Mouse (Mus musculus): Measurements from ENCODE around the gene A230072I06Rik. TPM values are rescaled to one million over a fixed set of nuclear protein-coding genes. Genes with fewer than 3 reads are reported as not detected.

The A230072I06Rik gene
- polyA plus RNA-seq, 1 experiment: not detected

DNA sequence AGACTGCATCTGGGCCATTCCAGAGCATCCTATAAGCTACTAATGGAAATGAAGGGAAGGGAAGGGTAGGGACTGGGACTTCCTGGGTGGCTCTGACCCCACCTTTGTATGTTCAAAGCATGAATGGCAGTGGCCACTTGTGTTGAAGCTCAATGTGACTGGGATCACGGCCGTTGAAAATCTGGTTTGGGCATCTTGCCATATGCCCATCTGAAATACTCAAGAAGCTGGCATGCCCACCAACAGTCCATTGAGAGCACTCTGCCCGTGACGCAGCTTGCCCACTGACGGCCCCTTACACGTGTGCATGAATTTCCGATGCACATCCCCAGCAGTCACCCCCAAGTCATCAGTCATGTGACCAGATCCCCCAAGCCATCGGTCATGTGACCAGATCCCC lies 13.6 kb upstream of the A230072I06Rik start:
- TF ChIP-seq CTCF (IDR thresholded peaks at IDR 0.05; ENCODE audit: control insufficient read depth, insufficient read depth, low read length) (no peak), POLR2A (IDR thresholded peaks at IDR 0.05; ENCODE audit: borderline replicate concordance, control insufficient read depth, low read depth, low read length) (no peak)
- Histone ChIP-seq H3K27ac (ENCODE audit: control insufficient read depth, insufficient read depth, low read depth, low read length, poor library complexity) (no peak overlapping the region), H3K4me1 (ENCODE audit: control insufficient read depth, insufficient read depth, low read length) (no peaks in the 10 kb centered on the region), H3K4me3 (replicated peaks; ENCODE audit: control insufficient read depth, low read depth, low read length) (no peak overlapping the region)
- WGBS: 86% methylated on average over 8 of the region's 8 CpGs

DNA sequence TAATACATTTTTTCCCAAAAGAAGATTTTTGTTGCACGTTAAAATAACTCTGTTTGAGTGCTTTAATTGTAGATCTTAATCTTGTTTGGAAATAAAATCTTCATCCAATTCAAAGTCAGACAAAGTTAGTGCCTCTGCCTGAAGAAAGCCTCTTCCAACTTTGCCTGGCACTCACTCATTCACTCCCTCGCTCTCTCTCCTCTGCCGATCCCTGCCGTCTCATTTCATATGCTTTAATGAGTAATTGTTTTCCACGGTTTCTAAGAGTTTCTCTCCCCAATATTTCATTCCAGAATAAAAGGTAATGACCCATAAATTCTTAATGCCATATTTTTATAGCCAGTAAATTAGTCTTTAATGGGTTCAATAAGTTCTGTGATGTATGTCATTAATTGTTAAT lies 10.8 kb upstream of the A230072I06Rik start:
- no peak overlapping the region for H3K4me3 ChIP-seq (replicated peaks; ENCODE audit: control insufficient read depth, low read depth, low read length)
- H3K4me1 ChIP-seq (ENCODE audit: control insufficient read depth, insufficient read depth, low read length): no peaks in the 10 kb centered on the region
- 85% methylated on average over 5 of the region's 5 CpGs for WGBS
- no peak overlapping the region for H3K27ac ChIP-seq (ENCODE audit: control insufficient read depth, insufficient read depth, low read depth, low read length, poor library complexity)
- TF ChIP-seq POLR2A (IDR thresholded peaks at IDR 0.05; ENCODE audit: borderline replicate concordance, control insufficient read depth, low read depth, low read length) (no peak), CTCF (IDR thresholded peaks at IDR 0.05; ENCODE audit: control insufficient read depth, insufficient read depth, low read length) (no peak)

DNA sequence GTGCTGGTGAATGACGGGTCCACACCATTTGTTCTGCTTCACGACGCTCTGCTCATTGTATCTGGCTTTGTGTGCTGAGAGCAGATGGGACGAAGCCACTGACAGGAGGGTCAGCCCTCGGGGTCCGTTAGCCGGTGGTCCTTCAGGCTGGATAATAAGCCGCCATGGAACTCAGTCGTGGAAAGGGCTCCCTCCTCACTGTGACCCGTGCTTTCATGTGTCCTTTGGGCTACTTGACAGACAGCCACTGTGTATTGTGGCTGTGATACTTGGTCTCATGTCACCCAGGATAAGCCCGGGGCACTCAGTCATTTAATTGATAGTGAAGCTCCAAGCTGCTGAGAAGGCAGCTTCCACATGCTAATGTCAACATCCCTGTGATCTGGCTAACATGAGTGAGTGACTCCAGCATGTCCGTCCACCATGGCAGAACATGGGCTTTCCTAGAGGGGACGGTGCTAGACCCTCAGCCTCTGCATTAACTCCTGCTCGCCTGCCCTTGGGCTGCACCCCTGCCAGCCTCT lies 10.3 kb upstream of the A230072I06Rik start:
- Histone ChIP-seq H3K27ac (ENCODE audit: control insufficient read depth, insufficient read depth, low read depth, low read length, poor library complexity) (no peak overlapping the region), H3K4me1 (ENCODE audit: control insufficient read depth, insufficient read depth, low read length) (no peaks in the 10 kb centered on the region), H3K4me3 (replicated peaks; ENCODE audit: control insufficient read depth, low read depth, low read length) (no peak overlapping the region)
- WGBS: 62% methylated on average over 14 of the region's 14 CpGs
- TF ChIP-seq POLR2A (IDR thresholded peaks at IDR 0.05; ENCODE audit: borderline replicate concordance, control insufficient read depth, low read depth, low read length) (no peak), CTCF (IDR thresholded peaks at IDR 0.05; ENCODE audit: control insufficient read depth, insufficient read depth, low read length) (no peak)

DNA sequence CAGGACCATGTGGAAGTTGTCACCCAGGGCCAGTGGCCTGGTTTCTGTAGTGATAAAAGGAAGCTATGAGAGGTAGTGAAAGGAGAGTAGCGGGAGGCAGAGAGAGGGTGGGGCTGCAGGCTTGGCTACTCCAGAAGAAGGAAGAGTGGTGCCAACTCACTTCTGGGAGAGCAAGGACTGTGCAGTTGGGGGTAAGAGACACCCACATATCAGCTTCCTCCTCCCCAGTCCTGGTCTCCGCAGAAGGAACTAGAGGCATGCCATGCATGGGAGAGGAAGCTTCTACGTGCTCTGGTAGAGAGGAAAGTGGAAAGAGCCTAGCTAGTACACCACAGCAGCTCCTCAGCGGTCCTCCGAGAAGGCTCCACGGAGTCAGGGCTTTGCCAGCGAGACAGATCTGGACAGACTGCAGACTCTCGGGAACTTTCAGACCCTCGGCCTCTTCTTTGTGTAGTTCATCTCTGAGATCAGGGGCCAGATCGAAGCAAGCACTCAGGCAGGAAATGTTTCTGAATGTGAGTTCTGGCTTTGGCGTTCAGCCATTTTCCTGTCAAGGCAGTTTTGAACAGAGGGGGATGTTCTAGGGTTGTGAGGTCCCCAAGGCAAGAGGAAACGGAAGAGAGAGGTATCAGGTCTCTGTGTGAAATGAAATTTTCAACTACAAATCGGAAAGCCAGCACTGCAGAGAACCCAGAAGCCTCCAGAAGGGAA lies 1.0 kb downstream of the A230072I06Rik start:
- Histone ChIP-seq H3K4me3 (replicated peaks; ENCODE audit: control insufficient read depth, low read depth, low read length) (no peak overlapping the region), H3K4me1 (ENCODE audit: control insufficient read depth, insufficient read depth, low read length) (no peaks in the 10 kb centered on the region), H3K27ac (ENCODE audit: control insufficient read depth, insufficient read depth, low read depth, low read length, poor library complexity) (no peak overlapping the region)
- no peak for TF ChIP-seq POLR2A (IDR thresholded peaks at IDR 0.05; ENCODE audit: borderline replicate concordance, control insufficient read depth, low read depth, low read length)
- no peak for TF ChIP-seq CTCF (IDR thresholded peaks at IDR 0.05; ENCODE audit: control insufficient read depth, insufficient read depth, low read length)
- 2% methylated on average over 13 of the region's 13 CpGs for WGBS

DNA sequence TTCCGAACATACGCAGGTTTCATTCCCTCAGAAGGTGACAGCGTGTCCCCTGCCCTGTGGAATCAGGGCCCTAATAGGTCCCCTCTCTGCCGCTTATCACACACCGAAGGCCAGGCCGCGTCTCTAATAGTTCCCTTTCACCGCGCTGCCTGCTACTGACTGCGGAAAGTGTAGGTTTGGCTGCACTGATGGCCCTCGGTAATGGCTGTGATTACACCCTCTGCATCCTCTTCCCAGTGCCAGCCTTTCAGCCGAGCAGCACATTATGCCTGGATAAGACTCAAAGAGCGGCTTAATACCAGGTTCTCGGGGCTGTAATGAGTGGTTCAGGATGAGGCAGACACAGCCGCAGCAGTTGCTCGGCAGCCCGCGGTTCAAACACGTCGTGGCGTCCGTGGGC lies 3.5 kb downstream of the A230072I06Rik start:
- no peak for TF ChIP-seq CTCF (IDR thresholded peaks at IDR 0.05; ENCODE audit: control insufficient read depth, insufficient read depth, low read length)
- TF ChIP-seq POLR2A (IDR thresholded peaks at IDR 0.05; ENCODE audit: borderline replicate concordance, control insufficient read depth, low read depth, low read length): no peak
- Histone ChIP-seq H3K27ac (ENCODE audit: control insufficient read depth, insufficient read depth, low read depth, low read length, poor library complexity) (no peak overlapping the region), H3K4me3 (replicated peaks; ENCODE audit: control insufficient read depth, low read depth, low read length) (no peak overlapping the region), H3K4me1 (ENCODE audit: control insufficient read depth, insufficient read depth, low read length) (no peaks in the 10 kb centered on the region)
- 87% methylated on average over 22 of the region's 22 CpGs for WGBS

DNA sequence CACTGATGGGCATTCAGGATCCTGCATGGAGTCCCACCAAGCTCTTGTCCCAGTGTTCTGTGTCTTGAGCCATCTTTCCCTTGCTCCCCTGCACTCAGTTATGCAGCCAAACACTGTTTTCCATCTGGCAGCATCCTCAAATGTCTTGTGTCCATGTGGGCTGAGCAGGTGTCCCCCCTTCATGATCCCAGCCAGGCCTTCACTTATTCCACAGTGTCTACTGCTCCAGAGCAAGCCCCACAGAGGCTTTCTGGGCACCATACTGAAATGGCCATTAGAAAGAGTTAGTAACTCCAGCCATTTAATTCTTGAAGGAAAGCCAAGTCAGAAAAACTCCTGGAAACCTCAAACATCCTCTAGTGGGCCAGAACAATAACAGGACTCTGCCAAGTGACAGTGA lies 11.9 kb downstream of the A230072I06Rik start:
- TF ChIP-seq POLR2A (IDR thresholded peaks at IDR 0.05; ENCODE audit: borderline replicate concordance, control insufficient read depth, low read depth, low read length): no peak
- TF ChIP-seq CTCF (IDR thresholded peaks at IDR 0.05; ENCODE audit: control insufficient read depth, insufficient read depth, low read length): no peak
- Histone ChIP-seq H3K4me1 (ENCODE audit: control insufficient read depth, insufficient read depth, low read length) (no peaks in the 10 kb centered on the region), H3K27ac (ENCODE audit: control insufficient read depth, insufficient read depth, low read depth, low read length, poor library complexity) (no peak overlapping the region), H3K4me3 (replicated peaks; ENCODE audit: control insufficient read depth, low read depth, low read length) (no peak overlapping the region)

DNA sequence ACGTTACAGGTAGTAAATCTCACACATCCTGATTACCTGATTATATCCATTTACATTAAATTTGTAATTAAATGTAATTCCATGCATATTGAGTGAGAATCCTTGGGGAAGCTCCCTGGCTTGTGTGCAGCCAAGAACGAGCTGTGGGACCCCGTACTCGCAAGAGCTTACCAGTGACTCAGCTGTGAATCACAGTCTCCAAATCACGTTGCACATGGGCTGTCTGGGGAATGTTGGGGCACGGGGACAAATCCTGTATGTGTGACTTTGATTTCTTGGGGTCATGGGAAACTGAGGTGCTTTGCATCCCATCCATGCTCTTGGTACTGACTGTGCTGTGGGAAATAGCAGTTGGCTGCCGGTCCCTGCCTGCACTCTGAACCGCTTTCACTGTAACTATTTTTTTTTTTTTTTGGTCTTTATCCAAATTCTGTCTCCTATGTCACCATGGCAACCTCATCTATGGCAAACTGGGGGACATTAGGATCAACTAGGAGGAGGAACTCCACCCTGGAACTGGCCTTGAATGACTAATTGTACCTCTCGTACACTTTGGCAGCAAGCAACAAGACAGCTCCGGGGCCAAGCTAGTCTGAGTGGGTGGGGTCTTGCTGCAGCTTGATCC lies 19.8 kb downstream of the A230072I06Rik start:
- Histone ChIP-seq H3K4me3 (replicated peaks; ENCODE audit: control insufficient read depth, low read depth, low read length) (no peak overlapping the region), H3K27ac (ENCODE audit: control insufficient read depth, insufficient read depth, low read depth, low read length, poor library complexity) (no peak overlapping the region), H3K4me1 (ENCODE audit: control insufficient read depth, insufficient read depth, low read length) (no peaks in the 10 kb centered on the region)
- whole genome bisulfite sequencing: 79% methylated on average over 10 of the region's 10 CpGs
- TF ChIP-seq POLR2A (IDR thresholded peaks at IDR 0.05; ENCODE audit: borderline replicate concordance, control insufficient read depth, low read depth, low read length) (no peak), CTCF (IDR thresholded peaks at IDR 0.05; ENCODE audit: control insufficient read depth, insufficient read depth, low read length) (no peak)

DNA sequence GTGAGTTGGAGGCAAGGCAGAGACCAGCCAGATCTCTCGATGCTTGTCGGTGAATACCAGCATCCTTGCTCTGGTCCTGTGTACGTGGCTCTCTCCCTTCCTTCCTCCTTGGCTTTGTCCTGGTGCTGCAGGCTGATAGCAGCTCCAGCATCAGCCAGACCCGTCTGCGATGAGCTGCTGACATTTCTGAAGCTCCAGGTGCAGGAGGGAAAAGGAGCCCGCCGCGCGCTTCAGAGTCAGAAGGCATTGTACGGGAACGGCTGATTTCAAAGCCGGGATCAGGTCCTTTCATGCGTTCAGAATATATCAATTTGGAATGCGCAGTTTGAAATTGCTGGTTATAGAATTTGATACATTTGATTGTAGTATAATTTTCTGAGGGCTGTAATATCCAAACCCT lies 23.4 kb downstream of the A230072I06Rik start:
- no peak overlapping the region for H3K4me3 ChIP-seq (replicated peaks; ENCODE audit: control insufficient read depth, low read depth, low read length)
- TF ChIP-seq CTCF (IDR thresholded peaks at IDR 0.05; ENCODE audit: control insufficient read depth, insufficient read depth, low read length) (no peak), POLR2A (IDR thresholded peaks at IDR 0.05; ENCODE audit: borderline replicate concordance, control insufficient read depth, low read depth, low read length) (no peak)
- 71% methylated on average over 14 of the region's 14 CpGs for WGBS
- H3K27ac ChIP-seq (ENCODE audit: control insufficient read depth, insufficient read depth, low read depth, low read length, poor library complexity): no peak overlapping the region
- H3K4me1 ChIP-seq (ENCODE audit: control insufficient read depth, insufficient read depth, low read length): no peaks in the 10 kb centered on the region

Measured in bone marrow, adult 2 months (tissue).